Mouse (Mus musculus) ES-Bruce4 (cell line): ENCODE results near the gene Fgf11.

ENCODE experiments used
- CTCF ChIP-seq: IDR thresholded peaks from one replicate; pipeline ENCODE4 v1.8.1; 2011; ENCODE audit warnings: low read depth, low read length
- POLR2A ChIP-seq: IDR thresholded peaks from one replicate; pipeline ENCODE4 v1.8.1; 2011; ENCODE audit warnings: low read length; ENCODE audit not compliant: insufficient read depth

DNA sequence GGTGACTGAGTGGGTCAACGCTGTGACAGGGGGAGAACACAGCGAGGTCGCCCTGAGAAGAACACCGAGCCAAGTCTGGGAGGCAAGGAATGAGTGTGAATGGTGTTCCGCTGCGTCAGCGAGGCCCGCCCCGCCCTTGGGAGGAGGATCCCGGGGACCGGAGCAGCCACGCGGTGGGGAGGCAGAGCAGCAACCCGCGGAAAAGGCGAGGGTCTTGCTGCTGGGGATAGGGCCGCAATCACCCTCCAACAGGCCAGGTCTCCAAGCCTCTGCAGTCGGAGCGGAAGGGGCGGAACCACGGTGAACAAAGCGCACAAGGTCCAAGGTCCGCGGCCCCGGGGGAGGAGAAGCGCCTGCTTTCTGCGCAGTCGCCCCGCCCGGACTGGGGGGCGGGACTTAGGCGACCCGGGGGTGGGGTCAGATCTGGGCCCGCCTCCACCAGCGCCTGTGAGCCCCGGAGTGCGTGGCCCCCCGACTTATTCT is 44.6 kb upstream of the Fgf11 start, which contains the start of gene Plscr3:
- no peak for TF ChIP-seq CTCF
- TF ChIP-seq POLR2A = peak; percentile 86
